Mouse (Mus musculus) ES-E14 (cell line): Measurements from ENCODE around the gene Fam181b. TPM values are rescaled to one million over a fixed set of nuclear protein-coding genes. Genes with fewer than 3 reads are reported as not detected.

Experiments used
- DNase-seq: peaks from one replicate; pipeline ENCODE4 v3.0.0-alpha.2; 2013; ENCODE audit warnings: low read depth, low spot score
- H3K27ac ChIP-seq: 2 replicates; pipeline ENCODE4 v1.5.1; 2012; ENCODE audit warnings: low read depth, mild to moderate bottlenecking, low read length, moderate library complexity, mixed read lengths; ENCODE audit not compliant: poor library complexity, insufficient read depth, severe bottlenecking
- H3K36me3 ChIP-seq: 2 replicates; pipeline ENCODE4 v1.6.1; 2012; ENCODE audit warnings: mild to moderate bottlenecking, low read length, moderate library complexity, mixed read lengths; ENCODE audit not compliant: control insufficient read depth, poor library complexity, insufficient read depth, severe bottlenecking
- H3K4me1 ChIP-seq, 2 experiments: fragments of 150-350 bp in 1 of 2; sonication (generic) in 1 of 2; 2 replicates each; pipeline ENCODE4 v1.6.1; 2012; ENCODE audit warnings: low read length in 2 of 2, mild to moderate bottlenecking in 1 of 2, mixed read lengths in 1 of 2; ENCODE audit not compliant: control insufficient read depth in 2 of 2, insufficient read depth in 2 of 2, poor library complexity in 1 of 2
- H3K4me3 ChIP-seq, 2 experiments: fragments of 150-350 bp in 1 of 2; sonication (generic) in 1 of 2; 2 replicates each; pipeline ENCODE4 v1.5.1; 2012; ENCODE audit warnings: low read length in 2 of 2, low read depth in 1 of 2, mild to moderate bottlenecking in 1 of 2, mixed read lengths in 1 of 2; ENCODE audit not compliant: insufficient read depth in 1 of 2, poor library complexity in 1 of 2, severe bottlenecking in 1 of 2
- H3K9ac ChIP-seq: 2 replicates; pipeline ENCODE4 v1.6.1; 2012; ENCODE audit warnings: low read depth, mild to moderate bottlenecking, low read length, mixed read lengths; ENCODE audit not compliant: poor library complexity, insufficient read depth, severe bottlenecking
- H3K9me3 ChIP-seq: fragments of 150-350 bp; sonication (generic); 2 replicates; pipeline ENCODE4 v1.6.1; 2012; ENCODE audit warnings: low read depth, mild to moderate bottlenecking, low read length; ENCODE audit not compliant: control insufficient read depth, insufficient read depth
- CHD2 ChIP-seq: IDR thresholded peaks from 2 replicates; pipeline ENCODE4 v1.6.1; 2014; ENCODE audit warnings: mild to moderate bottlenecking, low read depth, low read length, inconsistent platforms
- HCFC1 ChIP-seq: IDR thresholded peaks from 2 replicates; pipeline ENCODE4 v1.6.1; 2012; ENCODE audit warnings: low read length, inconsistent platforms, borderline replicate concordance; ENCODE audit not compliant: insufficient read depth
- MAFK ChIP-seq: IDR thresholded peaks from 2 replicates; pipeline ENCODE4 v1.6.1; 2014; ENCODE audit warnings: mild to moderate bottlenecking, low read depth, low read length, inconsistent platforms; ENCODE audit not compliant: insufficient read depth
- ZC3H11A ChIP-seq: IDR thresholded peaks from 2 replicates; pipeline ENCODE4 v1.6.1; 2012; ENCODE audit warnings: low read depth, mild to moderate bottlenecking, inconsistent platforms, low read length, borderline replicate concordance
- ZNF384 ChIP-seq: IDR thresholded peaks from 2 replicates; pipeline ENCODE4 v1.6.1; 2012; ENCODE audit warnings: low read depth, low read length, inconsistent platforms
- in situ Hi-C, 2 experiments: fragments of 600-800 bp; cut with MboI; formaldehyde crosslinking; loops; one replicate each; pipeline ENCODE4 v1.15.1; 2025; ENCODE audit warnings: low sequenced_read_pairs in 2 of 2, inconsistent platforms in 1 of 2; ENCODE audit not compliant: unreplicated experiment in 2 of 2
- total RNA-seq: library from RNA; depleted of rRNA; stranded (reverse); fragments of 300-350 nt; gene quantifications from 2 replicates; pipeline ENCODE4 v1.2.3, GENCODE M21; 2012; rRNA removed

The Fam181b gene
- total RNA-seq: 1.3 and 1.8 TPM in 2 replicates

DNA sequence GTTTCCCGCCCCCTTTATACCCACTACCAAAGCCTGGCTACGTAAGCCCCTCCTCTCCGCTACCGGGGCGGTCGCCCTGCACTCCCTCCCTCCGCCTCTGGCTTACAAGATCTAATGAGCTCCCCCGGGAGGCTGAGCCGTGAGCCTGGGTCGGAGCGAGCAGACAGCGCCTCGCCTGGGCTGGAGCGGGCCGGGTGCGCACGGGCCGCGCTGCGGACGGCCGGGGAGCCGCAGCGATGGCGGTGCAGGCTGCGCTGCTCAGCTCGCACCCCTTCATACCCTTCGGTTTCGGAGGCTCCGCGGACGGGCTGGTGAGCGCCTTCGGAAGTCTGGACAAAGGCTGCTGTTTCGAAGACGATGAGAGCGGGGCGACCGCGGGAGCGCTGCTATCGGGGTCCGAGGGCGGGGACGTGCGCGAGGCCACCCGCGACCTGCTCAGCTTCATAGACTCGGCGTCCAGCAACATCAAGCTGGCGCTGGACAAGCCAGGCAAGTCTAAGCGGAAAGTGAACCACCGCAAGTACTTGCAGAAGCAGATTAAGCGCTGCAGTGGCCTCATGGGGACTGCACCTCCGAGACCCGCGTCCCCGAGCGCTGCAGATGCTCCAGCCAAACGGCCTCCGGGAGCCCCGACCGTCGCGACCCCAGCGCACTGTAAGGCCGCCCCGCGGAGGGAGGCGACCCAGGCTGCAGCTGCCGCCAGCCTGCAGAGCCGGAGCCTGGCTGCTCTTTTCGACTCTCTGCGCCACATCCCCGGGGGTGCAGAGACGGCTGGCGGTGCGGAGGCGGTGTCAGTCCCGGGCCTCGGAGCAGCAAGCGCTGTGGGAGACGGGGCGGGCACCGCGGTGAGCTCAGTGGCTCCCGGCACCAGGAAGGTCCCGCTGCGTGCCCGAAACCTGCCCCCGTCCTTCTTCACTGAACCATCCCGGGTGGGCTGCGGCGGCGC, at the start of gene Fam181b:
TSS of gene Fam181b (plus strand) at position 81 of the 946 bp plus-strand sequence.
- H3K4me1 ChIP-seq: no peaks in the 10 kb centered on the region
- peak within 1 kb of the TSS; percentile 68 to 81 for H3K4me3 ChIP-seq
- no peak within 1 kb of the TSS for H3K27ac ChIP-seq
- no peaks in the 10 kb centered on the region for H3K36me3 ChIP-seq
- TF ChIP-seq CHD2 (no peak), ZNF384 (no peak), MAFK (no peak), ZC3H11A (no peak), HCFC1 (no peak)
- peak; percentile 81 for DNase-seq
- in situ Hi-C loops: no loop called here
- peak within 1 kb of the TSS; percentile 42 for H3K9ac ChIP-seq
- H3K9me3 ChIP-seq: no peaks in the 10 kb centered on the region

DNA sequence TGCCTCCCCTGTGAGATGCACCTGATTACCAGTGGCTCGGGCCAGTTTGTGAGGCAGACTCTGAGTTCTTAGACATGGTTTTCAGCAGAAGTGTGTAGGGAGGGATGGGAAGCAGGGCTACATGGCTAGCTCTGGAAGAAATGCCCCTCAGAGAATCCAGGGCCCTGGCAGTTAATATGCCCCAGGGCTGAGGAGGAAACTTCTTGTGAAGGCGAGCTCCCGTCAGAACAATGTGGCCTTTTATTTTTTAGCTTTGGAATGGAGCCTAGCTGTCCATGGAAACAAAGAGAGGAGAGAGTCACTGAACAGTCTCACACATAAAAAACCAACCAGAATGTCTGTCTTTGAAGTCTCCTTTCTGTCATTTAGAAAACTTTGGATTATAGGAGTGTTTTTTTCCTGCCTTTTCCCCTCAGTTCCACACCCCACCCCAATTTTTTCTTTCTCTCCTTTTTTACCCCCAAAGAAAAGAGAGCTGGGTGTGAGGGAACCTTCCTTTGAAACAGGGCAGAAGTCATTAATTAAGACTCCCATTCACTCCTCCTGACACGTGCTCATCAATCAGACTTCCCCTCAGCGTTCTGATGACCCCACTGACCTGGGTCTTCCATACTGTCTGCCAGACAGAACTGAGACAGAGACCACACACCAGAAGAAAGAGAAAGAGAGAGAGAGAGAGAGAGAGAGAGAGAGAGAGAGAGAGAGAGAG, 41.7 kb upstream of the Fam181b start:
- Histone ChIP-seq H3K4me1 (no peaks in the 10 kb centered on the region), H3K27ac (no peak overlapping the region), H3K4me3 (no peak overlapping the region), H3K9me3 (no peaks in the 10 kb centered on the region), H3K36me3 (no peaks in the 10 kb centered on the region), H3K9ac (no peak overlapping the region)
- in situ Hi-C loops: no loop called here
- TF ChIP-seq CHD2 (no peak), ZC3H11A (no peak), ZNF384 (no peak), HCFC1 (no peak), MAFK (no peak)
- DNase-seq: no peak

GRCm38 (mm10) chr7:93038472-93038828, 41.2 kb upstream of the Fam181b start:
- Histone ChIP-seq H3K9me3 (no peaks in the 10 kb centered on the region), H3K4me3 (no peak overlapping the region), H3K4me1 (no peaks in the 10 kb centered on the region), H3K9ac (no peak overlapping the region), H3K36me3 (no peaks in the 10 kb centered on the region), H3K27ac (no peak overlapping the region)
- no peak for TF ChIP-seq HCFC1
- TF ChIP-seq CHD2: no peak
- TF ChIP-seq ZC3H11A: no peak
- no peak for TF ChIP-seq ZNF384
- no peak for TF ChIP-seq MAFK
- in situ Hi-C loops: no loop called here
- DNase-seq: no peak

- Histone ChIP-seq H3K9me3 (no peaks in the 10 kb centered on the region), H3K9ac (no peak overlapping the region), H3K4me3 (no peak overlapping the region), H3K36me3 (no peaks in the 10 kb centered on the region), H3K27ac (no peak overlapping the region), H3K4me1 (no peaks in the 10 kb centered on the region)
- DNase-seq: no peak
- no peak for TF ChIP-seq HCFC1
- no peak for TF ChIP-seq CHD2
- TF ChIP-seq ZC3H11A: no peak
- no peak for TF ChIP-seq ZNF384
- in situ Hi-C loops: no loop called here
These were observed 40.1 kb upstream of the Fam181b start for GRCm38 (mm10) chr7:93039542-93039941.
